Mouse (Mus musculus) megakaryocyte, embryonic 14.5 days (primary cell): ENCODE results near the gene 1700028J19Rik.

Experiments used
- FLI1 ChIP-seq: IDR thresholded peaks from 2 replicates; pipeline ENCODE4 v1.6.1; 2012; ENCODE audit warnings: low read length, inconsistent platforms, mixed read lengths
- GATA1 ChIP-seq: IDR thresholded peaks from 3 replicates; pipeline ENCODE4 v1.6.1; 2012; ENCODE audit warnings: mixed read lengths, low read length, inconsistent platforms, borderline replicate concordance

DNA sequence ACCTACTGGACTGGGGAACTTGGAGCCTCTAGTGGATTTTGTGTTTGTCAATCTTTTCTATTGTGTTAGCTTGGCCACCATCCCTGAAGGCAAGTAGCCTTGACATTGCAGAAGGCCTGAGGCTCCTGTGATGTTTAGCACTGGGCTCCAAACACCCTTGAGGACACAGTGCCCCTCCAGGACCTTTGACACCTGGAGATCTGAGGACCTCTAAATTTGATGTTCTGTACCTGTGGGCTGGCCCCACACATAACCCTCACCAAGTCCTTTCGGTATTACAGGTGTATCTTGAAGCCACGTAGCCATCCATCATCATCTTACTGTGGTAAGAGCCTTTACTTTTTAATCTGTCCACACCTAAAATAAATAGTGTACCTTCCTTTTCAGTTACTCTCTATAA lies 1.5 kb upstream of the 1700028J19Rik start:
- TF ChIP-seq GATA1 = no peak
- TF ChIP-seq FLI1 = no peak
